Mouse (Mus musculus): ENCODE measurements around the gene Erf. TPM values are rescaled to one million over a fixed set of nuclear protein-coding genes. Genes with fewer than 3 reads are reported as not detected.
A peak's percentile ranks its signal among the peaks of the same experiment; 100 is the strongest.

Gene Erf
- polyA plus RNA-seq, 2 experiments from 2014 or later: 0.22 to 0.42 TPM

DNA sequence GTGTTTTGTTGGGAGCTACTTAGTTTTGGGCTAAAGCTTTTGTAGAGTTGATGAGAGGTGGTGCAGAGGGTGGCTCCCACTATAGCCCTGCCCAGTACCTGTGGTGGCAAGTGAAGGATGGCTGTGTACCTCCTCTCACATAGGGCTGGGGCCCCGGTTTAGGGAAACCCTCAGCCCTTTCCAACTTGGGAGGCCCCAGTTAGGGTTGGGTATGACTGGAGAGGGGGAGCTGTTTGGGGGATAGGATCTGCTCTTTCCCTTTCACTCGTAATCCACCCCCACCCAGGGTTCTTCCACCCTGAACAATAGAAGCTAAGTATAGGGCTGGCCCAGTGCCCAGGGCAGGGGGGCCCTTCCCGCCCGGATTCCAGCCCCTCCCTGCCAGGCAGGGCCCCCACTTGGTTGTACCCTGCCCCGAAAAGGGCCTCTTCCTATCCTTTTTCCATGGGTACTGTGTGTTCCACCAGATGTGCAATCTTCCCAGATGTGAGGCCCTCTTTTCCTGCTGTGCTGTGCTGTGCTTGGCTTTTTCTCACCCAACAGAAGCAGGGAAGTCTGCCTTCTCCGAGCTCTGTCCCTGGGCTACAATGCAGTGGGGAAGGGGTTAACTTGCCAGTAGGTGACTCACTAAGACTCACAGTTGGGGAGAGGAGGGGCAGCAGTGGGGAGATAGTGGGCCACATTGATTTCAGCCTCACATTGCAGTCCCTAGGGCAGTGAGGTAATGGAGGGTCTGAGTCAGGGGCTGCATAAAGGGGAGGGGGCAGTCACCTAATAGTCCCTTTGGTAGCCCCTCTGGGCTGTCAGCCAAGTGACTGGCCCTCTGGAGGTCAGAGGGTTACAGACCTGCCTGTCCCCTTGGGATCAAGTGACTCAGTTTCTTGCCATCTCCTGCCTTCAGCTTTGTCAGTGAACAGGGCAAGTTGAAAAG is 29.6 kb upstream of the Erf start:
- ATAC-seq: no peak

DNA sequence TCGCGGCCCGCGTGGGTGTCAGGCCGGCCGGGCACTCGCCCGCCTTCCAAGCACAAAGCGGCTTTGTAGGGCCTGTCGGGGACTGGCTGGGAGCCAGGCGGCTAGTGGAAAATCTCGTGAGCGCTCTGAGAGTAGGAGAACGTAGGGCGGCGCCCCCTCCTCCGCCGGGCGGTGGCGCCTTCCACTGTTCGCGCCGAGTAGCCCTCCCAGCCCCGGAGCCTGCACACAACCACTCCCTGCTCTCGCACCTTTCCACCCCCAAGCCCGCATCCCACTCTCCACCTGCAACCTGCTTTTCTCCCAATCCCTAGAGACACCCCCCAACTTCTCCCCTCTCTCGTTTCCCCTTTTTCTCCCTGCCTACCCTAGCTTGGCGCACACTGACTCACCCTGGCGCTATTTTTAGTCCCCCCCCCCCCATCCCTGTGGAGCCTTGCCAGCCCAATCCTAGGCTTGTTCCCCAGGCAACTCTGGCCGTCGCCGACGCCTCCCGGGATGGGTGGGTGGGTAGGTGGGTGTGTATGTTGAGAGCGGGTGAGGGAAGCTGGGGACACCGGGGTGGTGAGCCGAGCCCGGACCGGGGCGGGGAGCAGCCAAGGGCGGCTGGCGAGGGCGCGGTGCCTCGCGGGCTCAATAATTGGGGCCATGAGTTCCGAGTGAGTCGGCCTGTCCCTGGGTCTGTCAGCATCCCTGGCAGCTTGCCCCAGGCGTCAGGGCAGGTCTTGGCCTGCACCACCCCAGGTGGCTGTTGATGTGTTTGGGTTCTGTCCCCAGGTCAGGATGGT is 28.7 kb upstream of the Erf start:
- ATAC-seq: peak; percentile 31

GRCm38 (mm10) chr7:25278341-25279075 is 27.9 kb upstream of the Erf start:
- peak; percentile 72 for ATAC-seq

DNA sequence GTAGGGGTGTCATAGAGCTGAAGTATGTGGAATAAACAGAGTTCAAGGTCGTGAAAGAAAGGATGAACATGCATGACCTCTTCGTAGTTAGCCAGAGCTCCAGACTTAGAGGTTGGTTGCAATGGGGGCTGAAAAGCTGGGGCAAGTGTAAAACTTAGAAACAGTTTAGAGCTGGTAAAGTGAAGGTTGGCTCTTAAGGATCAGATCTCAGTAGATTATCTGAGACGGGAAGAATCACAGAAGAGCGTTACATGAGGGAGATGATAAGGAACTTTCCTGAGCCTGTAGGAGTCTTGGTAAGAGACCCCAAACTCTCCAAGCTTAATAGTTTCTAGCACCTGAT is 27.4 kb upstream of the Erf start:
- ATAC-seq: no peak

DNA sequence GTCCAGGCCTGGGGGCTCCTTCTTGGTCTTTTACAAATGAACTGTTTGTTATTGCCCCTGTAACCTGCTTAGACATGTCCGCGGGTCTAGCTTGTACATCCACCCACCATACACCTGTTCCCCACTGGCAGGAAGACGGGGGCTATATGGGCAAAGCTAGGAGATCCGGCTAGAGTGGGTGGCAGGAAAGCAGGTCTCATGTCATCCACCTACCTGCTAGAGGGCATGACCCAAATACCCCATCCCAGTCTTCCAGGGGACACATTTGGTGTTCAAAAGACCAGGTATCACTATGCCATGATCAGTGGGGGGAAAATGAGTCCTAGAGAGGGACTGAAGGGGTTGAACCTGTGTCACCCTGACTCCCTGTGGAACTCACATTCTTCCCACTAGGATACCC is 26.8 kb upstream of the Erf start:
- ATAC-seq: no peak

GRCm38 (mm10) chr7:25275555-25276298 is 25.2 kb upstream of the Erf start:
- no peak for ATAC-seq

- ATAC-seq: no peak
These were observed 24.4 kb upstream of the Erf start for GRCm38 (mm10) chr7:25274996-25275395.

DNA sequence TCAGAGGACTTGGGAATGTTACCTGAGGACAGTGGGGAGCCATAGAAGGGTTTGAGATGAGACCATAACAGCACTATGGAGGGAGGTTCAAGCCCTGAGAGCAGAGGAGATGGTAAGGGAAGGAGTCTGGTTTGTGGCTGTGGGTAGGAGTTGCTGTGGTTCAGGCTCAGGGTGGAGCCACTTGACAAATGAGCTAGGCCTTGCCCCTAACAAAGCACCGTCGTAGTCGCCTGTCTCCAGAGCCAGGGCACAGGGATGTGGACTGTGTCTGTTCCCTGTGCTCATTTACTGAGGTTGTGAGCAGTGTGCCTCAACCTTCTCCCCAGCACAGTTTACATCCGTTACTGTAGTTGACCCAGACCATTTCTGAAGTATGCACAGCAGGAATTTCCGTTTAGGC is 24.0 kb upstream of the Erf start:
- peak; percentile 31 for ATAC-seq

DNA sequence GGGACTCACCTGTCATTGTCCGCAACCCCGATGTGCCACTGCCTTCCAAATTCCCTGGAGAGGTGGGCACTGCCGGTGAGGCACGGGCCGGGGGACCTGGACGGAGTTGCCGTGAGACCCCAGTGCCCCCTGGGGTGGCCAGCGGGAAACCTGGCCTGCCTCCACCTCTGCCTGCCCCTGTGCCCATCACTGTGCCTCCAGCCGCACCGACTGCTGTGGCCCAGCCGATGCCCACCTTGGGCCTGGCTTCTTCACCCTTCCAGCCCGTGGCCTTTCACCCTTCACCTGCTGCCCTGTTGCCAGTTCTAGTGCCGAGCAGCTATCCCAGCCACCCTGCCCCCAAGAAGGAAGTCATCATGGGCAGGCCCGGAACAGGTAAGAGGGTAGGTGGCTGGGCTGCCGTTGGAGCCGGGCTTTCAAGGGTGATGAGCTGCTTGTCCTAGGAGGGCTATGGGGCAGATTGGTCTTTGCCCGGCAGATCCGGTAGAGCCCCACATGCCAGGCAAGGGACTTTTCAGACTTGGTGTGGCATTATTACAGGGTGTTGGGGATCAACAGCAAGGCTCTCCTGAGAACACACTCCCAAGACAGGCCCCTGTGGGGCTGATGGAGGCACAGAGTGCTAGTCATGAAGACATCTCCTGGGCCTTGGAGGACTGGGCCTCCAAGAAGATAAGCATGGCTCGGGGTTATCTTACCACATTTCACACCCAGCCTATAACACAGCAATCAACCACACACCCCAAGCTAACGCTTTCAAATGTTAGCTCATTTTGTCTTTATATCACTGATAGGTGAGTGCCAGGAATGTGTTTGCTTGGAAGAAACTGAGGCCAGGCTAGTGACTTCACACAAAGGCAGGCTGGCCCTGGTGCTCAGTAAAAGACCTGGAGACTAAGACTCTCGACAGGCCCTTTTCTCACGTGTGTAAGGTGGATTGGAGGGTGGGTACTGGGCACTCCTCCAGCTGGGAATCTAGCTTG is 23.0 kb upstream of the Erf start:
- ATAC-seq: no peak

DNA sequence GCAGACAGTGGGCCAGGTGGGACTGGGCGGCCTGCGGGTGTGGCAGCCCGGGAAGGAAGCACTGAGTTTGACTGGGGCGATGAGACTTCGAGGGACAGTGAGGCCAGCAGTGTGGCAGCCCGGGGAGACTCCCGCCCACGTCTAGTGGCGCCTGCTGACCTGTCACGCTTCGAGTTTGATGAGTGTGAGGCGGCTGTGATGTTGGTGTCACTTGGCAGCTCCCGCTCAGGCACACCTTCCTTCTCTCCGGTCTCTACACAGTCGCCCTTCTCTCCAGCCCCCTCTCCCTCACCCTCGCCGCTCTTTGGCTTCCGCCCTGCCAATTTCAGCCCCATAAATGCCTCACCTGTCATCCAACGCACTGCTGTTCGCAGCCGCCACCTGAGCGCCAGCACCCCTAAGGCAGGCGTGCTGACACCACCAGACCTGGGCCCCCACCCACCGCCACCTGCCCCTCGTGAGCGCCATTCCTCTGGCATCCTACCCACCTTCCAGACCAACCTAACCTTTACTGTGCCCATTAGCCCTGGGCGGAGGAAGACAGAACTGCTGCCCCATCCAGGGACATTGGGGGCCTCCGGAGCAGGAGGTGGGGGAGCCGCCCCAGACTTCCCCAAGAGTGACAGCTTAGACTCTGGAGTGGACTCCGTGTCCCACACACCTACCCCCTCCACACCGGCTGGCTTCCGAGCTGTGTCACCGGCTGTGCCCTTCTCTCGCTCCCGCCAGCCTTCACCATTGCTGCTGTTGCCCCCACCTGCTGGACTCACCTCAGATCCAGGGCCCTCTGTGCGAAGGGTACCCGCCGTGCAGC is 22.1 kb upstream of the Erf start:
- no peak for ATAC-seq

- ATAC-seq: no peak
These were observed 21.3 kb upstream of the Erf start for GRCm38 (mm10) chr7:25271651-25272444.

GRCm38 (mm10) chr7:25270652-25271633 is 20.4 kb upstream of the Erf start:
- no peak for ATAC-seq

DNA sequence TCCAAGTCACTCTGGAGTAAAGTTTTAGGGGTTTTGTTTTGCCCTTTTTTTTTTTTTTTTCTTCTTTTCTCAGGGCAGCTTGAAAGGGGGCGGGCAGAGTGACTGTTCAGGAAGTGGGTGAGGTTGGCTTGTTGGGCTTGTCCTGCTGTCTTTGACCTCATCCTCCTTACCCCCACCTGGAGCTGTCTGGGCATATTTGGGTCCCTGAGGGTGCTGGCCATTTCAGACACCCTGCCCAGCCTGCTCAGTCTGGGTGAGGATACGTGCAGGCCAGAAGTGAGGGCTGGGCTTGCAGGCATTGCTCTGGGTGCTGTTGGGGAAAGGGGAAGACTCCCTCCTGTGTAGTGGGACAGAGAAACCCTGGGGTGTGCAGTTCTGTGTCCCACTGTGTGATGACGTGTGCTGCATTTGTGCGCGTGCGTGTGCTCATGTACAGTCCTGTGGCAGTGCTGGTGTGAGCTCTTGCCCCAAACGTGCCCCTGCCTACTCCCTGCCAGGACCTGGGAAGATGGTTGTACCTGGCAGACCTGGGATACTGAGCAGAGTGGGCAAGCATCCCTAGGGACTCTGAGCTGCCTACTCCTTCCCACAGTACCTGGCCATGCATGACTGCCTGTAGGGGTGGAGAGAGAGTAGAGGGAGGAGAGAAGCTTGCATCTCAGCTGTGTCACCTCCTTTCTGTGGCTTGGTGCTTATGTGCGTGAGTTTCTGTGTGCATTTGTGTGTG is 19.1 kb upstream of the Erf start:
- no peak for ATAC-seq

- ATAC-seq: no peak
These were observed 18.5 kb upstream of the Erf start for GRCm38 (mm10) chr7:25269029-25269428.

DNA sequence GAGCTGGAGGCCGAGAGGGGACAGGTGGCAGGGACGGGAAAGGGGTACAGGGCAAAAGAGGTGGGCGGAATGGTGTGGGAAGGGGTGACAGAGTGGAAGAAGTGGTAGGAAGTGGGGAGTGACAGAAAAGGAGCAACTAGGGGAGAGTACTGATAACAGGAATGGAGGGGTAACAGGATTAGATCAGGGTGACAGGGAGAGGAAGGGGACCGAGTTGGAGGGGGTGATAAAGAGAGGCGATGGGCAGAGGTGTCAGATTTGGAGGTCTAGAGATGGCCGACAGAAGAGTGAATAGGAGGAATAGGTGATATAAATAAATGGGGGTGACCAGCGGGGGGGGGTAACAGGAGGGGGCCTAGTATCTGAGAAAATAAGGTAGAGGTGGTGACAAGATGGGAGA is 18.0 kb upstream of the Erf start:
- no peak for ATAC-seq

DNA sequence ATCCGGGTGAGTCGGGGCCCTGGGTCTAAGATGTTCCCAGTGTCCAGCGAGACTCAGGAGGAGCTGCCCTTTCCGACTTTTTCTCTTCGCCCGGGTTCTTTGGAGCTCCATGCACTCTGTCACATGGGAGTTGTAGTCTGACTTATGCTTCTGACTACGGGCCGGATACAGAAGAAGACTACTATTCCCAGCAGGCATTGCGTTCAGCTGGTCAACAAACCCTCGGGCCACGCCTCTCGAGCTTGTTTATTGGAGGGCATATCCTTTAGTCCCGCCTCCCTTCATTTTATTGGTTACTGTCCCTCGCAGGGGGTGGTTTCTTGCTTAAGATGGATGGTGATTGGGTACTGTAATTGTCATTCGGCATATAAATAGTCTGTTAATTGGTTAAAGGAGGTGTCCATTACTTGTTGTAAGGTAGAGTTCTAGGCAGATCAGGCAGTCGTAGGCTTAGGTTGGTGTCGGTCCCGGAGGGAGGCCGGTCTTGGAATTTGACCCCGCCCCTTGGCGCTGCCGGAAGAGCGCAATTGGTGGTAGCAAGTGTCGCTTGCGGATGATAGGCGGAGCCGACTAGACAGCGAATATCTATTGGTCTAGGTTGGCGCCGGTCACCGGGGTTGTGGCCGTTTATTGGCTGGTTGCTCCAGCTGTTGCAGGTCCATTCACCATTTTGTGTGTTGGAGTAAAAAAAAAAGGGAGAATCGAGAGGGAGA is 17.3 kb upstream of the Erf start:
- peak; percentile 79 for ATAC-seq

DNA sequence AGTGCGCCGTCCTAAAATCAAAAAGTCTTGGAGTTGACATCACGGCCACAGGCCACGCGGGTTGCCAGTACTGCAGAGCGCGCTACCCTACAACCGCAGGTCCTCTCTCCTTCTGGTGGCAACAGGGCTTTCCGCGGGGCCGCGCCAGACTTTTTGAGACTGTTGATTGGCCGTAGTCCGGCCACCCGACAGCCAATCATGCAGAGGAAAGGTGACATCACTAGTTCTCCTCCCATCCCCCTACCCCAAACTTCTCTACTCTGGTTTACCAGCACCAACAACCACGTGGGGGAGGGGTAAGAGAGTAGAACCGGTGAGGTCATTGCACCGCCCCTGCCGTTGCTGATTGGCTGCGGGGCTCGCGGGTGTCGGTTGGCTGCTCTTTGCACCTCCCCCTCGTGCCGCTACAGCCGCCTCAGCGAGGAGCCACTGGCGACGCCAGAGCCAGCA is 16.8 kb upstream of the Erf start, which contains the start of gene Cic:
Gene Cic, plus strand, starts transcription at position 404 of the 450 bp plus-strand sequence.
- peak; percentile 66 for ATAC-seq
